Mouse (Mus musculus): ENCODE measurements around the gene Slc22a6.
A peak's percentile ranks its signal among the peaks of the same experiment; 100 is the strongest.

- TF ChIP-seq CTCF (IDR thresholded peaks at IDR 0.05; ENCODE audit: extremely low read depth, insufficient read depth, insufficient read length, insufficient replicate concordance) (peak; percentile 35; the same call in 1 of the 2 replicates), POLR2A (IDR thresholded peaks at IDR 0.05; ENCODE audit: low read depth, low read length) (no peak)
These were observed 44.5 kb downstream of the Slc22a6 start for GRCm38 (mm10) chr19:8662337-8662736.

Measured in spleen, adult 2 months (tissue).